Mouse (Mus musculus) heart, postnatal 25 days (tissue): ENCODE results near the gene Thy1. TPM values are rescaled to one million over a fixed set of nuclear protein-coding genes. Genes with fewer than 3 reads are reported as not detected.

Experiments
- DNase-seq: peaks from one replicate; pipeline ENCODE4 v3.0.0; 2022; ENCODE audit warnings: low spot score
- intact Hi-C: fragments of 180-260 bp; cut with DNase I; formaldehyde crosslinking; loops from one replicate; pipeline ENCODE4 v1.15.1; 2025
- total RNA-seq, 2 experiments: library from RNA; stranded (reverse); gene quantifications; 2 replicates each; pipeline ENCODE4 v1.2.3; 2021

The Thy1 gene
- total RNA-seq, 2 experiments from 2014 or later, result 13.9 to 22.2 TPM

GRCm38 (mm10) chr9:44031946-44032345, 11.2 kb upstream of the Thy1 start:
- no peak for DNase-seq
- intact Hi-C loops, result no loop called here

DNA sequence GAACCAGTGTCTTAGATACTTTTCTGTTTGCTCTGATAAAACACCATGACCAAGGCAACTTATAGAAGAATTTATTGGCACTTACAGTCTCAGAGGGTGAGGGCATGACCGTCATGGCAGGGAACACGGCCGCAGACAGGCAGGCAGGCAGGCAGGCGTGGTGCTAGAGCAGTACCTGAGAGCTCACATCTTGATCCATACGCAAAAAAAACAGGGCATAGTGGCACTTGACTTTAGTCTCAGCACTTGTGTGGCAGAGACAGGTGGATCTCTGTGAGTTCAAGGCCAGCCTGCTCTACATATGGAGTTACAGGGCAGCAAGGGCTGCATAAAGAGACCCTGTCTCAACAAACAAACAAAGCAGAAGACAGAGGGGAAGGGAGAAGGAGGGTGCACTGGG, 9.9 kb upstream of the Thy1 start:
- intact Hi-C loops, result no loop called here
- DNase-seq, result no peak

GRCm38 (mm10) chr9:44033957-44034727, 9.0 kb upstream of the Thy1 start:
- DNase-seq, result no peak
- intact Hi-C loops, result no loop called here

- intact Hi-C loops, result no loop called here
- no peak for DNase-seq
Measured at GRCm38 (mm10) chr9:44037106-44037505, 6.1 kb upstream of the Thy1 start.

DNA sequence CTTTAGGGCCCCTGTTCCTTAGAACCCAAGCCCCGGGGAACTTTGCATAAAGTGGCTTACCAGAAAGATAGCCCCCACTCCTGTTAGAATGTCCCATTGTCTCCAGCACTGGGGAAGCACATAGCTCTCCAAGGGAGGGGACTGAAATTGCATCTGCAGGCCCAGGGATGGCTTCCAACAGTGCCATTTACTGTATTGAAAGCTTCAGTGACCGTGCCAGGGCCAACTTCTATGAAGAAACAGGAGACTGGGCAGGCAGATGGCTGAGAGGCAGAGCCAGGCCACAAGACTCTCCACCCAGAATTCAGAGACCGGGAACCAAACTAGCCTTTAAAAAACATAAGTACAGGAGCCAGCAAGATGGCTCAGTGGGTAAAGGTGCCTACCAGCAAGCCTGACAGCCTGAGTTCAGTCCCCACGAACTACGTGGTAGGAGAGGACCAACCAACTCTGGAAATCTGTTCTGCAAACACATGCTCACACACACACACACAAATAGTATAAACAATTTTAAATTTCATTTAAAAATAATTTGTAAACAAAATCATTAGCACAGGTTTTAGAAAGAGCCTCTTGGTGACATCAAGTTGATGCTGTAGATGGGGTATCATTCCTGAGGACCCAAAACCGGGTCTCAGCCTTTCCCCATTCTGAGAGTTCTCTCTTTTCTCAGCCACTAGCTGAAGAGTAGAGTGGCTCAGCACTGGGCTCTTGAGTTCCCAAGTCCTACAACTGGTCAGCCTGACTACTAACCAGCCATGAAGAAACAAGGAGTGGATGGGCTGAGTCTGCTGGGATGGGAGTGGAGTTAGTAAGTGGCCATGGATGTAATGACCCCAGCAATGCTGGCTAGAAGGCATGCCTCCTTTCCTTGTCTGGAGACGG, 1.4 kb upstream of the Thy1 start:
- intact Hi-C loops, result no loop called here
- no peak for DNase-seq

DNA sequence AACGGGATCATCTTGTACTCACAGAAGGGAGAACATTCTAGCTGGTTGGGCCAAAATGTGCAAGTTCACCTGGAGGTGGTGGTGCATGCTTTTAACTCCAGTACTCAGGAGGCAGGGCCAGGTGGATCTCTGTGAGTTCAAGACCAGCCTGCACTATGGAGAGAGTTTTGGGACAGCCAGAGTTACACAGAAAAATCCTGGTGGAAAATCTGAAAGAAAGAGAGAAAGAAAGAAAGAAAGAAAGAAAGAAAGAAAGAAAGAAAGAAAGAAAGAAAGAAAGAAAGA, 846 bp upstream of the Thy1 start:
- intact Hi-C loops, result no loop called here
- no peak for DNase-seq

GRCm38 (mm10) chr9:44043708-44044425, 683 bp downstream of the Thy1 start:
- intact Hi-C loops, result no loop called here
- no peak for DNase-seq

DNA sequence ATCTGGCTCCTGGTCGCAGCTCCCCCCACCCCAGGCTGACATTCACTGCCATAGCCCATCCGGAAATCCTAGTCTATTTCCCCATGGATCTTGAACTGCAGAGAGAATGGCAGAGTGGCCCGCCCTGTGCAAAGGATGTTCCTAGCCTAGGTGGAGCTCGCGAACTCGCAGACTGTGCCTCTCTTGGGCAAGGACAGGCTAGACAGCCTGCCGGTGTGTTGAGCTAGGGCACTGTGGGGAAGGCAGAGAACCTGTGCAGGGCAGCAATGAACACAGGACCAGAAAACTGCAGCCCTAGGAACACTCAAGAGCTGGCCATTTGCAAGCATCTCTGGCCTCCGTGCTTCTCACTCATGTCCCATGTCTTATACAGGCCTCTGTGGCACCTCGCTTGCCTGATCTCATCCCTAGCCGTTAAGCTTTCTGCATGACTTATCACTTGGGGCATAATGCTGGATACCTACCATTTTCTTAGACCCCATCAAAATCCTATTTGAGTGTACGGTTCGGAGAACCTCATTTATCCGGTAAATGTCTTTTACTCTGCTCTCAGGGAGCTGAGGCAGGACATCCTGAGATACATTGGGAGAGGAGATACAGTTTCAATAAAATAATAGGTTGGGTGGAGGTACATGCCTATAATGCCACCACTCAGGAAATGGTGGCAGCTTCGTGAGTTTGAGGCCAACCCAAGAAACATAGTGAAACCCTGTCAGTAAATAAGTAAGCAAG, 1.4 kb downstream of the Thy1 start:
- DNase-seq, result no peak
- intact Hi-C loops, result no loop called here

GRCm38 (mm10) chr9:44045158-44045883, 2.1 kb downstream of the Thy1 start:
- intact Hi-C loops, result no loop called here
- DNase-seq, result no peak

GRCm38 (mm10) chr9:44045884-44046272, 2.7 kb downstream of the Thy1 start:
- intact Hi-C loops, result no loop called here
- DNase-seq, result no peak

DNA sequence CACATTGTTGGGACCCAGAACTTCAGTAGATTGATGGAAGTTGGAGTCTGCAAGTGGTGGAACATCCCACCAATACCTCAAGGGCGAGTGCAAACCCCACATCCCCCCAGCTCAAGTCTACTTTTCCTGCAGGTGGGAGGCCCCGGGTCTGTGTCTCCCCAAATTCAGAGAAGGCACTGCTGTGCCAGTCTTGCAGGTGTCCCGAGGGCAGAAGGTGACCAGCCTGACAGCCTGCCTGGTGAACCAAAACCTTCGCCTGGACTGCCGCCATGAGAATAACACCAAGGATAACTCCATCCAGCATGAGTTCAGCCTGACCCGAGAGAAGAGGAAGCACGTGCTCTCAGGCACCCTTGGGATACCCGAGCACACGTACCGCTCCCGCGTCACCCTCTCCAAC, 3.2 kb downstream of the Thy1 start:
- intact Hi-C loops, result no loop called here
- no peak for DNase-seq

DNA sequence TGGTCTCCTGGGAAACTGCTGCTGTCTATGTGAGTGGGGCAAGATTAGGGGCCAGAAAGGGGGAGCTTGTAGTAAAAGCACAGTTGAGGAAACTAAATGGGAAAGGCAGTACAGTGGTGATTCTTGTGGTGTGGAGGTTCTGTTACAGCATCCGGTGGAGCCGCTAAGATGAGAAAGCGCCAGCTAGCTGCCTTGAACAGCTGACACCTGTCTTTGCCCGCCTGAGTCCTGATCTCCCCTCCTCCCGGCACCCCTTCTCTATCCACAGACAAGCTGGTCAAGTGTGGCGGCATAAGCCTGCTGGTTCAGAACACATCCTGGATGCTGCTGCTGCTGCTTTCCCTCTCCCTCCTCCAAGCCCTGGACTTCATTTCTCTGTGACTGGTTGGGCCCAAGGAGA, 3.9 kb downstream of the Thy1 start:
- intact Hi-C loops, result no loop called here
- no peak for DNase-seq

GRCm38 (mm10) chr9:44047571-44048490, 4.6 kb downstream of the Thy1 start:
- DNase-seq, result no peak
- intact Hi-C loops, result no loop called here

DNA sequence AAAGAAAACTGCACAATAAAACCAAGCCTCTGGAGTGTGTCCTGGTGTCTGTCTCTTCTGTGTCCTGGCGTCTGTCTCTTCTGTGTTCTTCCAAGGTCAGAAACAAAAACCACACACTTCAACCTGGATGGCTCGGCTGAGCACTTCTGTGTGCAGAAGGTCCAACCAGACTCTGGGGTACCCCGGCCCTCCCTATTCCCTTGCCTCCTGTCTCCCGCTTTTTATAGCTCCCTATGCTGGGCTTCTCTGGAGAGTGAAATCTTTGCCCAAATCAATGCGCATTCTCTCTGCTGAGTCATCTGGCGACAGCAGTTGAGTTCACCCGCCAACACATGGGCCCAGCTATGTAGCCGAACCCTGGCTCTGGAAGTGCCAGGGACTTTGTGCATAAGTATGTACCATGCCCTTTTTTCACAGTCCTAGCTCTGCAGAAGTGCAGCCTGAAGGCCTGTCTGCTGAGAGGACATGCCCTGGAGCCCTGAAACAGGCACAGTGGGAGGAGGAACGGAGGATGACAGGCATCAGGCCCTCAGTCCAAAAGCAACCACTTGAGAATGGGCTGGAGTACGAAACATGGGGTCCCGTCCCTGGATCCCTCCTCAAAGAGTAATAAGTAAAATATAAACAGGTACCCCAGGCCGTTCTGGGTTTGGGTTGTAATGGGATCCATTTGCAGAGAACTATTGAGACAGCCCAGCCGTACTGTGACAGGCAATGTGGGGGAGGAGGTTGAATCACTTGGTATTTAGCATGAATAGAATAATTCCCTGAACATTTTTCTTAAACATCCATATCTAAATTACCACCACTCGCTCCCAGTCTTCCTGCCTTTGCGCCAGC, 5.6 kb downstream of the Thy1 start:
- intact Hi-C loops, result no loop called here
- DNase-seq, result no peak

DNA sequence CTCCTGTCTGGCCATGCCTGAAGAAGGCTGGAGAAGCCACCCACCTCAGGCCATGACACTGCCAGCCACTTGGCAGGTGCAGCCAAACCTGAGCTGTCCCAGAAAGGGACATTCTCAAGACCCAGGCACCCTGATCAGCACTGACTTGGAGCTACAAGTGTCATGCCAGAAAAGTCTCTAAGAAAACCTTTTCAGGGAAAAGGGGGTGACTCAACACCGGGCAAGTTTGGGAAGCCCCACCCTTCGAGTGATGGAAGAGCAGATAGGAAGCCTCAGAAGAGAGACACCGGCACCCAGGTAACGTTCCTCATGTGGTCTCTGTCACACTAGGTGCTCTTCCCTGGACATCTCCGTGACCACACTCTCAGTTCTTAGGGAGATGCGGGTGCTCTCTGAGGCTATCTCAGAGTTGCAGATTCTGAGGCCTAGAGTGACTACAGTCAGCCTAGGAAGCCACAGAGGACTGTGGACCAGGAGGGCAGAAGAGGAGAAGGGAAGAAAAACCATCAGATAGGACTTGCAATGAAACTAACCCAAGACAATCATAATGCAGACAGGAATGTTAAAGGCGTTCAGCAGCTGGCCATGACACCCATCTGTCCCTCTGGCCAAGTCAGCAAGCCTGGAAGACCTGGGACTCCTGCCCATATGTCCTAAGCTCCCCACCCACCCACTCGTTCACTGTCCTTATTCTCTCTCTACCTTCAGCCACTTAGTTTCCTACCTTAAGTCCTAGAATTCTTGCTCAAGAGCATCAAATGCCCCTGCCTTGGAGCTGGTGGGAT, 6.4 kb downstream of the Thy1 start:
- intact Hi-C loops, result no loop called here
- DNase-seq, result no peak

DNA sequence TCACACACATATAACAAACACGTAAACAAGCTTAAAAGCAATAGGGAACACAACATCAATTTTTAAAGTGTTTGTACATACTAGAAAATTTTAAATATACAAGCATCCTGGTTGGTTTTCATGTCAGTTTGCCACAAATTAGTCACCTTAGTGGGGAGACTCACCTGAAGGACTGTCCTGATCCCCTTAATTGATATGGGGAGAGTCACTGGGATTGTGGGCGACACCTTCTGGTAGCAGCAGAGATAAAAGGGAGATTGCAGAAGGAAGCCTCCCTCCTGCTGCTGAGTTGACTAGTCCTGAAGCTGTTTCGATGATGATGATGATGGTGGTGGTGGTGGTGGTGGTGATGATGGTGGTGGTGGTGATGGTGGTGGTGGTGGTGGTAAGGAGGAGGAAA, 9.7 kb downstream of the Thy1 start:
- intact Hi-C loops, result no loop called here
- no peak for DNase-seq

DNA sequence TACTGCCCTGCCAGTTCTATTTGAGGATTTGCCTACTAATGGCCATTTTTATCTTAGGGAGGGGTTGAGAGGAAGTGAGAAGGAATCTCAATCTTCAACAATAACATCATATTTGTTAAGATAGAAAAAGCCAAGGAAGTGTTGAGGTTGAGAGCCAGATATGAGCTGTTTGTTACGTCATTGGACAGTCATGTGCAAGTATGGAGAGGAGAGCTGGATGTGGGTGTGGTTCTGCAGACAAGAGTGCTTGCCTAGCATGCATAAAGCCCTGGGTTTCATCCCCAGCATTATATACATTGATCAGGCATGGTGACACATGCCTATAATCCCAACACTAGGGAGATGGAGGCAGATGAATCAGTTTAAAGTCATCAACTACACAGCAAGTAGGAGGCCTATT, 10.8 kb downstream of the Thy1 start:
- intact Hi-C loops, result no loop called here
- no peak for DNase-seq
